Mouse (Mus musculus): ENCODE results near the gene Fars2.
A peak's percentile ranks its signal among the peaks of the same experiment; 100 is the strongest.
"Not testable (repeated sequence)": the region's sequence is repeated elsewhere in the genome, so short reads cannot be mapped to it uniquely, and the experiment has no call there.

Gene Fars2

GRCm38 (mm10) chr13:36367712-36368491 is 250.7 kb downstream of the Fars2 start:
- DNase-seq (ENCODE audit: low spot score in 2 of 2): peak; percentile 47 to 53

DNA sequence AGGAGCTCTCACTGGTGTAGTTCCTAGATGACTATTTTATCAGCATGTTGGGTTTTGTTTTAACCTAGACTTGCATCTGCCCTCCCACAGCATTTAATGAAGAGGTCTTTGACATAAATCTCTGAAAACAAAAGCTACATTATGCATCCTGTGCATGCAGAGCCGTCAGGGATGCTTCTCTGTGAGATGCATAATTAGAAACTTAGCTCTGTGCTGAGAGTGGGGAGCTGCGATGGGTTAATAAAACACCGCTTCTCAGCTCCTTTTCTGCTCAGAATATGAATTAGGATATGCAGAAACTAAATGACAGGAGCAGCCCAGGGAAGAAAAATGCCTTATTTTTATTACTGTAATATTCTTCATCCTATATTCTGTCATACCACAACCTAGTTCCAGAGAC is 251.6 kb downstream of the Fars2 start:
- DNase-seq (ENCODE audit: low spot score in 2 of 2): peak in 1 of 2 experiments; percentile 32

GRCm38 (mm10) chr13:36369400-36369799 is 252.2 kb downstream of the Fars2 start:
- no peak for DNase-seq (ENCODE audit: low spot score in 2 of 2)

DNA sequence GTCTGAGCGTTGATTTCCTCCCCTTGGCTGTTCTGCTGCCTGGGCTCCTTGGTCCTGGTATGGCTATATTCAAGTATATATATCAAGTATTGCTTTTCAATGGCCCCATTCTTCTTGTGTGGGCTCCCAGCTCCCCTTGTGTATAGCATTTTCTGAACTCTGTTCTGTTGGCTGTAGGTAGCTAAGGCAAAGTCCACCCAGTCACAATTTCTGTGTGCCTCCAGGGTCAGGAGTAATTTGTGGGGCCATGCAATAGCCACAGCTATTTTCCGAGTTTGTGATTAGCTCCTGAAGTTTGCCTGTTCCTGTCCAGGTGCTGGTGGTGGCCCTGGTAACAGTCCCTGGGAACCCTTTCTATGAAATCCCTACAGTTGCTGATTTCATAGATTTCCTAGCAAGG is 266.0 kb downstream of the Fars2 start:
- no peak for DNase-seq (ENCODE audit: low spot score in 2 of 2)

DNA sequence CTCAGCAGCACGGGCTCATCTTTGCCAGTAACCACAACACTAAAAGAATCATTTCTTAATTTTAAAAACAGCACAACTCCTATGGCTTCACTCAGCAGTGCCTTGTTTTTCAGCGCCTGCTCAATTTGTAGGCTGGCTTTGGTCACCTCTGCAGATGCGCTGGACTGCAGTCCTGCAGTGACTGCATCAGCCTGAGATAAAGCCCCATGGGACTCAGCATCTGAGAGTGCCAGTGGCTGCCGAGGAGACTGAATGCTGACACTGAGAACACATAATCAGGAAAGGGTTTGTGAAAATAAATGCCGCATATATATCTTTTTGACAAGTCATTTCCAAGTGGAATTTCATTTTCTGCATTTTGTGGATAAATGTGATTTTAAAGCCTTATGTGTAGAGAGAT is 268.9 kb downstream of the Fars2 start:
- no peak for DNase-seq (ENCODE audit: low spot score in 2 of 2)

GRCm38 (mm10) chr13:36391936-36392335 is 274.7 kb downstream of the Fars2 start:
- no peak for DNase-seq (ENCODE audit: low spot score in 2 of 2)

DNA sequence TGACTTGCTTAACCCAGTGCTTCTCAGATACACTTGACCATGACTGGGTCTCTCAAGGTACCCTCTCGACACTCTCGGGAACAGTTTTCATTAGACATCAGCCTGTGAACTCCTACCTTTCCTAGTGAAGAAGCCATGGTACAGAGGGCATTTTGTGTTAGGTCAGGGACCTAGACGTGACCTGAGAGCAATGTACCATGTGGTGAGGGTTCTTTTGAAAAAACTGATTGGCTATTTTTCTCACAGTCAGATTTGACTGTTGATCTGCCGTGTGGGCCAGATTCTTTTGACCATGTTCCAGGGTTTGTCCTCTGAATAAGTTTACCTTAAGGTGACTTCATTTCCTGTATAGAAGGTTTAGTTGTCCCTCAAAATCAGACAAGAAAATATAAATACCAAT is 275.5 kb downstream of the Fars2 start:
- DNase-seq (ENCODE audit: low spot score in 2 of 2): no peak

DNA sequence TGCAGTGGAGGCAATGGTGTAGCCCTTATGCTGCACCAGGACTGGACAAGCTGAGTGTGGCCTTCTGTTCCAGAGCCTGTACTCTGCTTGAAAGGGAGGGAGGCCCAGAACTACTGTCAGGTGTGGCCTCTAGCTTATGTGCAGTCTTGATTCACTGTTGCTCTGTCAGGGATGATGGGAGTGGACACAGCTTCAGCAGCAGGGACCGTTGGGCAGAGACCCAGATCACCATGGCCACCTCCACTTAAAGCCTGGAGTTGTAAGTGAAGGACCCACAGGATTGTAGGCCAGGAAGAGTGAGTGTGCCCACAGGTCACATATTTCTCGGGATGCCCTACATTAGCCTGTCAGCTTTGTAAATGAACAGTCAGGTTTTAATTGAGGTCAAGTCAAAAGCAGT is 283.8 kb downstream of the Fars2 start:
- no peak for DNase-seq (ENCODE audit: low spot score in 2 of 2)

DNA sequence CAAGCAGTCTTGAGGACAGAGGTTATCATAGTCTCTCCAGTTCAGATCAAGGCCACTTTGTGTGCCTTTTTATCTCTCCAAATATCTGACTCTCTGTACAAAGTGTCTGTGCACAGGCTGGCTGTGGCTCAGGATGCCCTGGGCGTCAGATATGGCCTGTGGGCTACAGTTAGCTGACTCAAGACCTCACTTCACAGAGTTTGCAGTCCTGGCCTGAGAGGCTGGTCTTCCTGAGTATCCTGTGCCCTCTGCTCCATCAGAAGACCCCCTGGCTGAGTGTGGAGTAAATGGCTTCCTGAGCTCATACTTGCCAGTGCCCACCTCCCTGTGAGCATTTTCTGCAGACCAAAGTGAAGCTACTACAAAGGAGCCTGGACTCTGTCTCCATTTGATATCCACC is 296.1 kb downstream of the Fars2 start:
- DNase-seq (ENCODE audit: low spot score in 2 of 2): no peak

GRCm38 (mm10) chr13:36415176-36415575 is 298.0 kb downstream of the Fars2 start:
- DNase-seq (ENCODE audit: low spot score in 2 of 2): no peak

GRCm38 (mm10) chr13:36416546-36416945 is 299.3 kb downstream of the Fars2 start:
- DNase-seq (ENCODE audit: low spot score in 2 of 2): no peak

DNA sequence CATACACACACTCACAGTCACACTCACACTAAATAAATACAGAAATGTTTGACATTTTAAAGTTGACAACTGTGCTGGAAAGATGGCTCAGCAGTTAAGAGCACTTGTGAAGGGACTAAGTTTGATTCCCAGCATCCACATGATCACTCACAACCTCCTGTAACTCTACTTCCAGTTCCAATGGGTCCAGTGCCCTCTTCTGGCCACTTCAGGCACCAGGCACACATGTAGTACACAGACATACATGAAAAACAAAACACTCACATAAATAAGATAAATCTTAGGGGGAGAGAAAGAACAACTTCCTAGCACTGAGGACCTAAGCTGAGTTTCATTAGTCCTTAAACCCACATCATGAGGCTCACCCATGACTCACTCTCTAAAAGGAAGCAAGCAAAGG is 302.1 kb downstream of the Fars2 start:
- DNase-seq (ENCODE audit: low spot score in 2 of 2): no peak

GRCm38 (mm10) chr13:36422446-36422845 is 305.2 kb downstream of the Fars2 start:
- DNase-seq (ENCODE audit: low spot score in 2 of 2): no peak

- not testable (repeated sequence) for DNase-seq (ENCODE audit: low spot score in 2 of 2)
Measured at GRCm38 (mm10) chr13:36425824-36426705, 308.9 kb downstream of the Fars2 start.

- no peak for DNase-seq (ENCODE audit: low spot score in 2 of 2)
Measured at GRCm38 (mm10) chr13:36429500-36430189, 312.4 kb downstream of the Fars2 start.

- no peak for DNase-seq (ENCODE audit: low spot score in 2 of 2)
Measured at GRCm38 (mm10) chr13:36430420-36431114, 313.4 kb downstream of the Fars2 start.

DNA sequence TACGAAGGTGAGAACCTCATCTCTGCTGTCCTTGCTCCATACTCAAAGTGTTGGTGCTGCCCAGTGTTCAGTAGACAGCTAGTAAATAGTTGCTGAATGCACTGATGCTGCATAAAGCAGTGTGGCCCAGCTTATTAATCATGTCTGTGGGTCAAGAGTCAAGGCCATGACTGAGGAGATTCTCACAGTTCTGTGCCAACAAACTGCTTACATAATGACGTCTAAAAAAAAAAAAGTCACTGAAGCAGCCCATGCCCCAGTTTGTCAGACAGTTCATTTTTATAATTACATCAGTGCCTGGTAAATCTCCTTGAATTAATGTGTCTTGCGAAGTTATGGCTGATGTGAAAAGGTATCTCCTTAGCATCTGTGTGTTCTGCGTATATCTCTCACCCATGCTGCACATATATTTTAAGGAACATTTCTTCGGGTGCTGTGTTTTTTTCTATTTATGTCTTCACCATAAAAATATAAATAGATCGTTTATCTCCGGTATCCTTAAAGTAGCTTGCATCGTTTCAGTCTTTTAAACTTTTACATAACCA is 314.8 kb downstream of the Fars2 start:
- no peak for DNase-seq (ENCODE audit: low spot score in 2 of 2)

- no peak for DNase-seq (ENCODE audit: low spot score in 2 of 2)
Measured at GRCm38 (mm10) chr13:36444748-36445423, 327.7 kb downstream of the Fars2 start.

DNA sequence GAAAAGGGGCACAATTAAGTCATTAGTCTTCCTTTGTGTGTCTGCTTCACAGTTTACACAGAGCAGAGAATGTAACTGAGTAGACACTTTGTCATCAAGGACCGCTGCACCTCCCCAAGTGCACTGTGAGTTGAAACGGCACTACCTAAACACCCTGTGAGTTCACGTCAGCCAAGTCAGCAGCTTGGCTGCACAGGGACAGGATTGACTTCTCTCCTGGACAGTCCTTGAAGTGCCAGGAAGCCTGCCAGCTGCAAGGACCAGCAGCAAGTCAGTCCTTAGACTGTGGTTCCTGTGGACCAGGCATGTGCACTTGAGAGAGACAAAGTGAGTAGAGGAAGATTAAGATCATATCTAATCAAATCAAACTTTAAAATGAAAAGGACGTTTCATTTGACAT is 330.7 kb downstream of the Fars2 start:
- DNase-seq (ENCODE audit: low spot score in 2 of 2): no peak

DNA sequence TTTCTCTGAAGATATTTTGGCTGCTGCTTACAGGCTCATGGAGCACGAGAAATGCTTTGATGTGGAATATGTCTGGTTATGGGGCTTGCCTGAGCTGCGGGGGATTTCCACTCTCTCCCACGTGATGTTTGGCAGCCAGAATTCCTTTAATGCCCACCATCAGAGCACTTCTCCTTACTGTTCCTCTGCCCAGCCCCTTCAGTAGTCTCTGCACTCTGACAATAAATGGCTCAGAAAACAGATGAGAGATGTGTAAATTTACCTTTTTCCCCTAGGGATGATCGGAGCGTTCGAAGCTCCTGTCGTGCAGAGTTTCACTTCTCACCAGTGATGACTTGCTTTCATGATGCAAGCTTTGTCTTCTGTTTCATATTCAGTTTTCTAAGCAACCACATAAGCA is 331.4 kb downstream of the Fars2 start:
- no peak for DNase-seq (ENCODE audit: low spot score in 2 of 2)

DNA sequence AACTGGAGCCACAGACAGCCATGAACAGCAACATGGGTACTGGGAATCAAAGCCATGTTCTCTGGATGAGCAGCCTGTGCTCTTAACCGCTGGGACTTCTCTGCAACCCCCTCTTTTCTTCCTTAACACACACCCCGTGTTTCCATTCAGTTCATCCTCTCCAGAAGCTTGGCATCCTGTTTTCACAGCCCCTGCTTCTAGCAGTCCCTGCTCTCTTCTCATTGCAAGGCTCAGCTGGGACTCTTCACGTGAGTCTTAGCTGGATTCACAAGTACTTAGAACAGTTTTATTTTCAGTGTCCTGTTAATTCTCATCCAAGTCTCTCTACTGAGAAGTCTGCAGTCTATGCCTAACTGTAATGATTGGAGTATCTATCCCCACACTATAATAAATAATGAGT is 334.2 kb downstream of the Fars2 start:
- no peak for DNase-seq (ENCODE audit: low spot score in 2 of 2)

Measured in right cerebral cortex, adult 2 months (tissue).